Mouse (Mus musculus): ENCODE measurements around the gene Fanci.

Gene Fanci

GRCm38 (mm10) chr7:79464776-79465420 is 73.2 kb downstream of the Fanci start:
- DNase-seq (ENCODE audit: low spot score) = no peak

- no peak for DNase-seq (ENCODE audit: low spot score)
Measured at GRCm38 (mm10) chr7:79465461-79466044, 73.8 kb downstream of the Fanci start.

GRCm38 (mm10) chr7:79466053-79466901 is 74.5 kb downstream of the Fanci start, which contains the start of gene Polg:
Gene Polg, minus strand, starts transcription at chr7:79466362.
- peak; percentile 97 for DNase-seq (ENCODE audit: low spot score)

GRCm38 (mm10) chr7:79467951-79468350 is 76.2 kb downstream of the Fanci start:
- no peak for DNase-seq (ENCODE audit: low spot score)

- no peak for DNase-seq (ENCODE audit: low spot score)
Measured at GRCm38 (mm10) chr7:79468994-79469393, 77.3 kb downstream of the Fanci start.

GRCm38 (mm10) chr7:79469766-79470165 is 78.0 kb downstream of the Fanci start:
- no peak for DNase-seq (ENCODE audit: low spot score)

- no peak for DNase-seq (ENCODE audit: low spot score)
Measured at GRCm38 (mm10) chr7:79470718-79471117, 79.0 kb downstream of the Fanci start.

- DNase-seq (ENCODE audit: low spot score) = no peak
Measured at GRCm38 (mm10) chr7:79471436-79471835, 79.7 kb downstream of the Fanci start.

GRCm38 (mm10) chr7:79472792-79473191 is 81.1 kb downstream of the Fanci start:
- DNase-seq (ENCODE audit: low spot score) = no peak

- DNase-seq (ENCODE audit: low spot score) = no peak
Measured at GRCm38 (mm10) chr7:79473496-79474194, 81.9 kb downstream of the Fanci start.

- no peak for DNase-seq (ENCODE audit: low spot score)
Measured at GRCm38 (mm10) chr7:79474831-79475399, 83.2 kb downstream of the Fanci start.

GRCm38 (mm10) chr7:79486528-79486927 is 94.8 kb downstream of the Fanci start:
- DNase-seq (ENCODE audit: low spot score) = no peak

- no peak for DNase-seq (ENCODE audit: low spot score)
Measured at GRCm38 (mm10) chr7:79493915-79494314, 102.2 kb downstream of the Fanci start.

- no peak for DNase-seq (ENCODE audit: low spot score)
Measured at GRCm38 (mm10) chr7:79495988-79496815, 104.5 kb downstream of the Fanci start.

- no peak for DNase-seq (ENCODE audit: low spot score)
Measured at GRCm38 (mm10) chr7:79496816-79497328, 105.1 kb downstream of the Fanci start.

- DNase-seq (ENCODE audit: low spot score) = no peak
Measured at GRCm38 (mm10) chr7:79497701-79498115, 106.0 kb downstream of the Fanci start.

- DNase-seq (ENCODE audit: low spot score) = no peak
Measured at GRCm38 (mm10) chr7:79498356-79498755, 106.6 kb downstream of the Fanci start.

GRCm38 (mm10) chr7:79498965-79499595 is 107.4 kb downstream of the Fanci start:
- DNase-seq (ENCODE audit: low spot score) = no peak

Data from left cerebral cortex, adult 11 months (tissue).